Mouse (Mus musculus): ENCODE measurements around the gene Map7. TPM values are rescaled to one million over a fixed set of nuclear protein-coding genes. Genes with fewer than 3 reads are reported as not detected.

Map7 gene
- polyA plus RNA-seq, 1 experiment from 2014 or later: 4.3 TPM

DNA sequence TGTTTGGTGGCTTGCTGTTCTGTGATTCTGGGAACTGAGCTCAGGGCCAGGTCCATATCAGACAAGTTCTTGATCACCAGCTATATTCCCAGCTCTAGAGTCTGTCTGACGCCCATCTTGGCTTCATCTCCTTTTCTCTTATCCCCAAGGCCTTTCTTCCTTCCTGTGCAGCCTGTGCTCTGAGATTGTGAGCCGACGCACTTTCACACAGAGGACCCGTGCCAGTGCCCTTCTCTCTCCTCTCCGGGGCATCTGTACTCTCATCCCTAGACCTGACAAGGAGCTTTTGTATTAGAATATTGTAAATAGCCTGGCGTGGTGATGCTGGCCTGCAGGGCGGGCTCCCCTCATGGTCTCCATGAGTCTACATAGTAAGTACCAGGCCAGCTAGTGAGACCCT lies 7.1 kb downstream of the Map7 start:
- Histone ChIP-seq H3K4me3 (replicated peaks) (no peak overlapping the region), H3K9ac (no peak overlapping the region), H3K27ac (no peak overlapping the region), H3K9me3 (replicated peaks) (no peaks in the 10 kb centered on the region), H3K4me2 (no peak overlapping the region), H3K4me1 (replicated peaks) (peaks cover 21% of the 10 kb centered on the region), H3K27me3 (peaks cover 4% of the 10 kb centered on the region), H3K36me3 (no peaks in the 10 kb centered on the region)
- no peak for DNase-seq
- ATAC-seq (ENCODE audit: low read depth): no peak
- WGBS (ENCODE audit: insufficient replicate concordance): 20% methylated on average over 7 of the region's 7 CpGs

DNA sequence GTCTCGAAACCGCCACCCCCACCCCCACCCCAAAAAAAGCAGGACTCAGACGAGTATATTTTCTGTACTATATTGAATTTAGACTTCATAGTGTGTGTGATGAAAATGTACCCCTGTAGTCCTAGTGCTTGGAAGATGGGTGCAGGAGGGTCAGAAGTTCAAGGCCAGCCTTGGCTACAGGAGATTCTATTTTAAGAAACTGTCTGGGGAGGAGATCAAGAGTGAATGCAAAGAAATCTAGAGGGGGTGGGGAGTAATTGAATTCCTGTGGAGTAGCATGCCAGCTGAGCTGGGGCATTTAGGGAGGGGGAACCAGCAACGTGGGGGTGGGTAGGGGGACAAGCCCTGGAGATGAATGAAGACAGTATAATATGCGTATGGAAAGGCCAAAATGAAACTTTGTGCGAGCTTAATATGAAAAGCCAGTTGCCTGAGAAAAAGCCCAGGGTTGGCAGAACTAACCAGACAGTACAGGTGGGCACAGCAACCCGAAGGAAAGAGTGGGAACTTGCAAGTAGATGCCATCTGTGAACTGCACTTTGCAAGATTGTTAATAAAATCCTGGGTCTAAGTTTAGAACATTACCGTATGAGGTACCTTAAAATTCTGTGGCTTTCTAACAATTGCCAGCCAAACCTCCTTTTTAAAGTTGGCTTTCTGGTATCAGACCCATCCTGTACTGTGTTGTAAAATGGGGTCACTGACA lies 8.9 kb downstream of the Map7 start:
- H3K9me3 ChIP-seq (replicated peaks): no peaks in the 10 kb centered on the region

DNA sequence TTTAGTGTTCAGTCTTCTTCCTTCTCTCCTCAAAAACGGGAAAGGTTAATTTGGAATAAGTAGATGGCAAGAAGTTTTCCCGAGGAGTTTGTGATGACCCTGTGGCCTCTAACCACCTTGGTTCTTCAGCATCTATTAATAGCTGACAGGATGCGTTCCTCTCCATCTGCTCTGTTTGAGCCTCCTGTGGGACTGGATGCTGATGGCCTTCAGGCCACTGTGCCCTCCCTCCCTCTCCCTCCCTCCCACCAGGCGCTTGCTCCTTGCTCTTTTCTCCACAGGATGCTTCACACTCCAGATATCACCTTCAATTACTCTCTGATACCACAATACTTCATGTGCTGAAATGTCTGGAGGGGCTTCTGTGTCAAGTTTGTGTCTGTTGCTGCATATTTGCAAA lies 10.5 kb downstream of the Map7 start:
- WGBS (ENCODE audit: insufficient replicate concordance): 59% methylated on average over 4 of the region's 4 CpGs
- H3K9ac ChIP-seq: no peak overlapping the region
- ATAC-seq (ENCODE audit: low read depth) (no peak), DNase-seq (no peak)
- no peak overlapping the region for H3K27ac ChIP-seq
- no peaks in the 10 kb centered on the region for H3K9me3 ChIP-seq (replicated peaks)
- no peak overlapping the region for H3K4me2 ChIP-seq
- H3K27me3 ChIP-seq: no peaks in the 10 kb centered on the region
- H3K4me3 ChIP-seq (replicated peaks): no peak overlapping the region
- peaks cover 27% of the 10 kb centered on the region for H3K4me1 ChIP-seq (replicated peaks)
- H3K36me3 ChIP-seq: no peaks in the 10 kb centered on the region

More for the DNA sequence above, 8.9 kb downstream of the Map7 start:
- Histone ChIP-seq H3K27me3 (no peaks in the 10 kb centered on the region), H3K9ac (no peak overlapping the region), H3K4me1 (replicated peaks) (peaks cover 32% of the 10 kb centered on the region), H3K4me2 (no peak overlapping the region), H3K27ac (no peak overlapping the region), H3K36me3 (no peaks in the 10 kb centered on the region), H3K4me3 (replicated peaks) (no peak overlapping the region)
- DNase-seq (no peak), ATAC-seq (ENCODE audit: low read depth) (no peak)
- WGBS (ENCODE audit: insufficient replicate concordance): 74% methylated on average over 8 of the region's 8 CpGs

DNA sequence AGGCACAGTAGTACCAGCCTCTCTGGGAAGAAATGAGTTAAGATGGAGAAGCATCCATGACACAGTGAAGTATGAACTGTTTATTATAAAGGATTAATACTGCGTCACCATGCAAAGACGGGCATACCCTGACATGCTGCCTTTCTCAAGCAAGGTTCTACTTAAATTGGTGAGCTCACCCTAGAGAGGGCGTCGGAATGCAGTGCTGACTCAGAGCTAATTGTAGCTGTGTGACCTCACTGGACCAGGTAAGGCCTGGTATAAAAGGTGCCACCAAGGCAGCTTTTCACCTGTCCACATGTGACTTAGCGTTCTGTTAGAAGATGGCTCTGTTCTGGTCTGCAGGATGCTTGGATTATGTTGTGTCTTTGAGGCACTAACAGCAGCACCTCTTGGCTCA lies 11.0 kb downstream of the Map7 start:
- H3K27ac ChIP-seq: no peak overlapping the region
- WGBS (ENCODE audit: insufficient replicate concordance): 78% methylated on average over 5 of the region's 5 CpGs
- H3K9me3 ChIP-seq (replicated peaks): no peaks in the 10 kb centered on the region
- no peak for ATAC-seq (ENCODE audit: low read depth)
- no peak overlapping the region for H3K4me3 ChIP-seq (replicated peaks)
- no peaks in the 10 kb centered on the region for H3K27me3 ChIP-seq
- no peak overlapping the region for H3K9ac ChIP-seq
- no peak for DNase-seq
- H3K4me1 ChIP-seq (replicated peaks): peaks cover 22% of the 10 kb centered on the region
- no peak overlapping the region for H3K4me2 ChIP-seq
- no peaks in the 10 kb centered on the region for H3K36me3 ChIP-seq

DNA sequence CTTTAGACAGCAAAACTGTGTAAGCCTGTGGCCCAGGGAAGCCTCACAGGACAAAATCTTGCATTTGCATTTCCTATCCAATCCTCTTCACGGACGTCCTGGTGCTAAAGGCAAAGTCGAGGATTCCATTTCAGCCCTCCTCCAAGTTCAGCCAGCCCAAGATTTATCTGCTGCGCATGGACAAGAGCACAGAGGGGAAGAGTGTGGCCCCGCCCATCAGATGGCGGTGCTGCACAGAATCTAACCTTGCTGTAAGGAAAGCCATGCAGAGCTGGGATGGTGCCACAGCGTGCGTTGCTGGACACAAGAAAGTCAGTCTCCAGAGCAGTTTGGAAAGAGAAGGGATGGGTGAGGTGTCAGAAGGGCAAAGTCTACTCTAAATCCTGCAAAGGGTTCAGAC lies 12.6 kb downstream of the Map7 start:
- H3K4me3 ChIP-seq (replicated peaks): no peak overlapping the region
- DNase-seq (peak; percentile 16), ATAC-seq (ENCODE audit: low read depth) (0 out of 2 replicates have a peak, but pooled peaks have one; percentile 34)
- no peaks in the 10 kb centered on the region for H3K27me3 ChIP-seq
- peaks cover 16% of the 10 kb centered on the region for H3K4me1 ChIP-seq (replicated peaks)
- no peak overlapping the region for H3K9ac ChIP-seq
- no peaks in the 10 kb centered on the region for H3K36me3 ChIP-seq
- H3K27ac ChIP-seq: no peak overlapping the region
- H3K4me2 ChIP-seq: no peak overlapping the region
- 24% methylated on average over 8 of the region's 8 CpGs for WGBS (ENCODE audit: insufficient replicate concordance)
- H3K9me3 ChIP-seq (replicated peaks): no peaks in the 10 kb centered on the region

DNA sequence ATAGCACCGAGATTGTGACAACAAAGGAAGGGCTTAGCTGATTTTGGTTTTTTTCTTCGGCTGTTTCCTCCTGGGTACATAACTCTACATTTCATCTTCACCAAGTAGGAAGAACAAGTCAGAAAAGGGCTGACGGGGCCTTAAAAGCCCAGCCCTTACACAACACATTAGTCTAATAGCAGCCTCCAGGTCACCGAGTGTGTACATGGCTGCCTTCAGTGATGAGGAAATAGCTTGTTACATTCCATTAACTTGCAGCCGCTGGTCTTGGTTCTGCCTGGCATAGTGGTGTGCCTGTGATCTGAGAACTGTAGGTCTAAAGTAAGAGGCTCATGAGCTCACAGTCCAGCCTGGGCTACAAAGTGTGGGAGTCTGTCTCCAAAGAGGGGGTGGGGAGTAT lies 16.5 kb downstream of the Map7 start:
- H3K4me3 ChIP-seq (replicated peaks): no peak overlapping the region
- no peak overlapping the region for H3K4me2 ChIP-seq
- peaks cover 40% of the 10 kb centered on the region for H3K4me1 ChIP-seq (replicated peaks)
- H3K36me3 ChIP-seq: no peaks in the 10 kb centered on the region
- no peak overlapping the region for H3K27ac ChIP-seq
- no peak overlapping the region for H3K9ac ChIP-seq
- WGBS (ENCODE audit: insufficient replicate concordance): 77% methylated on average over 5 of the region's 5 CpGs
- H3K9me3 ChIP-seq (replicated peaks): no peaks in the 10 kb centered on the region
- no peak for DNase-seq
- H3K27me3 ChIP-seq: no peaks in the 10 kb centered on the region
- ATAC-seq (ENCODE audit: low read depth): no peak

DNA sequence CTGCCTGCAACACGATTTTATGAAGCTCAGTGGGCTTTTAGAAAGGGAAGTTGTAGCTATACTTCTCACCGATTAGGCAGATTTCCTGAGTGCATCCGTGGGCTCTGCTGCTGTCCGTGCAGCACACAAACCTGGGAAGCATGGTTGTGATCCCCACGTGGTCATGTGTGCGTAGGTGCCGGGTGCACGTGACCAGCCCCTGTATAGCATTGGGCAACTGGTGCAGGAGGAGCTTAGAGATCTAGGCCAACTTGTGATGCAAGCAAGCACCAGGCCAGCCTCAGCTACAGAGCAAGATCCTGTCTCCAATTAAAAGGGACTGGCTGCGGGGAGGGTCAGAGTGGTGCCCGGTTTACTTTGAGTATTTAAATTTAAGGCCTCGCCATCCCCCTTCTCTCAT lies 18.5 kb downstream of the Map7 start:
- no peaks in the 10 kb centered on the region for H3K36me3 ChIP-seq
- ATAC-seq (ENCODE audit: low read depth): 0 out of 2 replicates have a peak, but pooled peaks have one; percentile 22
- H3K4me3 ChIP-seq (replicated peaks): no peak overlapping the region
- H3K9ac ChIP-seq: no peak overlapping the region
- no peak overlapping the region for H3K27ac ChIP-seq
- H3K4me1 ChIP-seq (replicated peaks): peaks cover 39% of the 10 kb centered on the region
- H3K27me3 ChIP-seq: no peaks in the 10 kb centered on the region
- DNase-seq: peak; percentile 17
- H3K9me3 ChIP-seq (replicated peaks): no peaks in the 10 kb centered on the region
- WGBS (ENCODE audit: insufficient replicate concordance): 36% methylated on average over 11 of the region's 11 CpGs
- no peak overlapping the region for H3K4me2 ChIP-seq

DNA sequence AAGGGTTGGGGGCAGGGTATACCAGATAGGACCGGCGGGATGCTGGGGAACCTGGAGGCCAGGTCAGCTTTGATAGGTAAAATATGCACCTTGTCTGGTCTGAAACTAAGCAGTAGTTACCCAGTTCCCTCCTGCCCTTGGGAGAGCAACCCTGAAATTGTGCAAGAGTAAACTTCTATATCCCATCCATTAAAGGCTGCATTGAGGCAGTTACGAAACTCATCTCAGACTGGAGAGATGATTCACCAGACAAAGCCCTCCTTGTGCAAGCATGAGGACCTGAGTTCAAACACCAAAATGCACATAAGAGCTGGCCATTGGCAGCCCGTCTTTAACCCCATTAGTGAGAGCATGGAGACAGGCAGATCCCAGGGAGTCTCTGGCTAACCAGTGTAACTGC lies 19.2 kb downstream of the Map7 start:
- 71% methylated on average over 4 of the region's 4 CpGs for WGBS (ENCODE audit: insufficient replicate concordance)
- no peak overlapping the region for H3K27ac ChIP-seq
- H3K4me3 ChIP-seq (replicated peaks): no peak overlapping the region
- no peak overlapping the region for H3K9ac ChIP-seq
- no peaks in the 10 kb centered on the region for H3K27me3 ChIP-seq
- H3K4me2 ChIP-seq: no peak overlapping the region
- no peaks in the 10 kb centered on the region for H3K9me3 ChIP-seq (replicated peaks)
- DNase-seq: no peak
- H3K36me3 ChIP-seq: no peaks in the 10 kb centered on the region
- peaks cover 39% of the 10 kb centered on the region for H3K4me1 ChIP-seq (replicated peaks)
- no peak for ATAC-seq (ENCODE audit: low read depth)

DNA sequence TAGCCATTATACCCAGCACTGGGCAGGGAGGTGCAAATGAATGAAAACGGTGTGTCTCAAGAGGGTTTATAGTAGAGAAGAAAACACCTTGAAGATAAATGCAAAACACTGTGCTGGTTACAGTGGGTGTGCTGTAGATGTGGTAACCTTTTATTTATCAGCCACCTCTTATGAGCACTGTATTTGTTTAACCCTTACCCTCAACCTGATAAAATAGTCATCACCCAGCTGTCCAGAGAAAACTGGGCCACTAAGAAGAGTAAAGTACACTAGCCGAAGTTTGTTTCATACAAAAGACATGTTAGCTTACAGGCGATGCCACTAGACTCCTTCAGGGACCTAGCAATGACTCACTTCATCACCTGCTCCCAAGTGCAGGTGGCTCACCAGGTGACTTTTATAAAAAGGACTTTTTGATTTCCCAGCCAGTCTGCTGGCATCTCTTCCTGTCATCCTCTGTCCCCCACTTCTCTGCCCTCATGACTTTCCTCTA lies 21.0 kb downstream of the Map7 start:
- no peak overlapping the region for H3K9ac ChIP-seq
- H3K27ac ChIP-seq: no peak overlapping the region
- H3K4me3 ChIP-seq (replicated peaks): no peak overlapping the region
- H3K27me3 ChIP-seq: no peaks in the 10 kb centered on the region
- WGBS (ENCODE audit: insufficient replicate concordance): 58% methylated on average over 3 of the region's 3 CpGs
- no peak for DNase-seq
- ATAC-seq (ENCODE audit: low read depth): no peak
- H3K36me3 ChIP-seq: no peaks in the 10 kb centered on the region
- H3K4me1 ChIP-seq (replicated peaks): peaks cover 39% of the 10 kb centered on the region
- H3K4me2 ChIP-seq: no peak overlapping the region
- no peaks in the 10 kb centered on the region for H3K9me3 ChIP-seq (replicated peaks)

DNA sequence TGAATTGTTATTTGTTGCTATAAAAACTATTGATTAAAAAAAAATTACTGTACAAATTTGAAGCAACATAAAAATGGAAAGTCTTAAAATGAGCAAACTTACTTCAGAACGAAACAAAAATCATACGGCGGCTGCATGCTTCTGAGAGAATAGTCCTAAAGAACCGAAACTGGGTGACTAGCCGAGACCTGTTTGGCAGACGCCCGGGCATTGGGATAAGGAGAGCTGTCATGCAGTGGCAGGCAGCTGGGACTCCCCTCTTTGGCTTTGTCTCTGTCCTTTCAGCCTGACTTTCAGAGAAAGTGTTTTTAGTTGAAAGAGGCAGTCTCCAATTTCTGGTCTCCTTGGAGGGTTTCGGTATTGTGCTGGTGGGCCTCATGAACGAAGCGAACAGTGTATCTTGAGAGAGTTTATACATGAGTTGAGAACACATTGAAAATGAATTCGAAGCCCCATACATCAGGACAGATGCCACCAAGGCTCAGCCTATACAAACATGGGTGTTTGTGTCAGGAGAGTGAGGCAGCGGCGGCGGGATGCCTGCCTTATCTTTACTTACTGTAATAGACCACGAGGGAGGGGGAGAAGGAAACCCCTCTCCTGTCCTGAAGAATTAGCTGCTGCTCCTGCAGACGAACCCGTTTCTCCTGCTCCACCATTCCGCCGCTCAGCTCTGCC lies 21.8 kb downstream of the Map7 start:
- Histone ChIP-seq H3K27ac (no peak overlapping the region), H3K4me1 (replicated peaks) (peaks cover 39% of the 10 kb centered on the region), H3K4me3 (replicated peaks) (peak overlapping the region; percentile 27), H3K9me3 (replicated peaks) (no peaks in the 10 kb centered on the region), H3K36me3 (no peaks in the 10 kb centered on the region), H3K9ac (peak overlapping the region; percentile 26; the same call in 1 of the 2 replicates), H3K4me2 (peak overlapping the region; percentile 56), H3K27me3 (no peaks in the 10 kb centered on the region)
- ATAC-seq (ENCODE audit: low read depth): 0 out of 2 replicates have a peak, but pooled peaks have one; percentile 19
- 30% methylated on average over 19 of the region's 19 CpGs for WGBS (ENCODE audit: insufficient replicate concordance)
- no peak for DNase-seq

DNA sequence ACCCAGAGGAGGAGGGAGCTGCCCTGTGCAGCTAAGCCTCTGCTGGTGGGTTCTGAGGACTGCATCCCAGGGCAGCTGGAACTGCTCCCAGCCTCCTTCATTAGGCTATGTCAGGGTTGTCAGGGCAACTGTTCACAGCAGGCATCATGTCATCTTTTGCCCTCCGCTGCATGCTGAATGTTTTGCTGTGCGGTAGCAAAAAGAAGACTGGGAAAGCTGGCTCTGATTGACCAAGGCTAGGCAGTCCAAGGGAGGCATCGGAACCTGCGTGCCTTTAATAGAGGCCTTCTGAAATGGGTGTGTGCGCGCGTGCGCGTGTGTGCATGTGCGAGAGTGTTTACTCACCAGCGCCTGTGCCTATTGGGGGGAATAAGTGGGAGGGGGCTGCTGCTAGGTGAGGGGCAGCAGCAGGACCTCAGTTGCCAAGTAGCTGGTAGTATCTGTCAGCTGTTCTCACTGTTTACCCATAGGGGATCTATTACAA lies 22.4 kb downstream of the Map7 start:
- Histone ChIP-seq H3K9ac (0 out of 2 replicates have a peak overlapping the region, but pooled peaks have one; percentile 26), H3K36me3 (no peaks in the 10 kb centered on the region), H3K27me3 (no peaks in the 10 kb centered on the region), H3K27ac (no peak overlapping the region), H3K4me1 (replicated peaks) (peaks cover 39% of the 10 kb centered on the region), H3K4me2 (peak overlapping the region; percentile 56), H3K4me3 (replicated peaks) (peak overlapping the region; percentile 27; the same call in 1 of the 2 replicates), H3K9me3 (replicated peaks) (no peaks in the 10 kb centered on the region)
- 69% methylated on average over 11 of the region's 11 CpGs for WGBS (ENCODE audit: insufficient replicate concordance)
- peak; percentile 73 for ATAC-seq (ENCODE audit: low read depth)
- peak; percentile 20 for DNase-seq
